Mouse (Mus musculus): ENCODE measurements at regions not wholly inside any gene's neighbourhood (a gene's known extent, or its start where the extent isn't known, plus 50 kb on each side); places are given as distances from the start of the nearest gene placed in this dataset.
A peak's percentile ranks its signal among the peaks of the same experiment; 100 is the strongest.

DNA sequence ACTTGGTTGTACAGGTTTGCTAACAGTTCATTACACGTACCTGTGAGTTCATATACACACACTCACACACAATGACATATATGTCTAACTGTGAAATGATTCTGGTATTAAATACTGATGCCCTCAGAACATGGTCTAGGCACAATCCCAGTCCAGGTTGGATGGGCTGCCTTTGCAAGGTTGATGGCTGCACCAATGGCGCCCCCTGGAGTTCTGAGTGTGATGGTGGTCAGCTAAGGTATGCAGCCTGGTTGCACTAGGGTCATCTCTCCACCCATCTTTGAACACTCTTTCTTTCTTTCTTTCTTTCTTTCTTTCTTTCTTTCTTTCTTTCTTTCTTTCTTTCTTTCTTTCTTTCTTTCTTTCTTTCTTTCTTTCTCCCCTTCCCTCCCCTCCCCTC is 67.8 kb upstream of the Mycn start:
- Histone ChIP-seq H3K4me1 (ENCODE audit: control insufficient read depth, insufficient read depth, low read length) (no peaks in the 10 kb centered on the region), H3K9me3 (ENCODE audit: control insufficient read depth, low read depth, low read length) (no peaks in the 10 kb centered on the region), H3K4me2 (replicated peaks; ENCODE audit: low read depth, low read length) (no peak overlapping the region), H3K9ac (replicated peaks; ENCODE audit: low read depth, low read length) (no peak overlapping the region), H3K36me3 (ENCODE audit: control insufficient read depth, insufficient read depth, low read length) (no peaks in the 10 kb centered on the region), H3K27me3 (ENCODE audit: control insufficient read depth, insufficient read depth, low read length) (no peaks in the 10 kb centered on the region), H3K4me3 (ENCODE audit: low read depth, low read length) (no peak overlapping the region), H3K27ac (ENCODE audit: low read length) (no peak overlapping the region)
- ATAC-seq (ENCODE audit: insufficient number of reproducible peaks, insufficient read depth, low FRiP score, low read depth): no peak
- 42% methylated on average over 2 of the region's 2 CpGs for WGBS

DNA sequence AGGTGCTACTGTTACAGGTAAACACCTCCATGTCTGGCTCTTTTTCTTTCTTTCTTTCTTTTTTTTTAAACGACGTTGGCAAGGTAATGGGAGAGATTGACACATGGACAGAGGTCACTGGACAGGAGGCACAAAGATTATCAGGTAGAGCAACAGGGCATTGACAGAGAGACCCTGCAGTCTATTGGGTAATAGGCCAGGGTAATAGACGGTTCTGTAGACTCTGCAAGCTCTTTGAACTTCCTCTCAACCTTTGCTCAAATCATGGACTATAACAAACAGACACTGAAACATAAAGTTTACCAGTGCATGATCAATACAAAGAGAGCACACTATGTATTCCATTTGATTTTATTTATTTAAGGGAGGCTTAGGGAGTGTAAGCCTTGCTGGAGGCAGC is 61.0 kb upstream of the Mycn start:
- Histone ChIP-seq H3K4me1 (ENCODE audit: control insufficient read depth, insufficient read depth, low read length) (no peaks in the 10 kb centered on the region), H3K36me3 (ENCODE audit: control insufficient read depth, insufficient read depth, low read length) (no peaks in the 10 kb centered on the region), H3K4me3 (ENCODE audit: low read depth, low read length) (no peak overlapping the region), H3K27ac (ENCODE audit: low read length) (no peak overlapping the region), H3K27me3 (ENCODE audit: control insufficient read depth, insufficient read depth, low read length) (no peaks in the 10 kb centered on the region), H3K9me3 (ENCODE audit: control insufficient read depth, low read depth, low read length) (no peaks in the 10 kb centered on the region), H3K9ac (replicated peaks; ENCODE audit: low read depth, low read length) (no peak overlapping the region), H3K4me2 (replicated peaks; ENCODE audit: low read depth, low read length) (no peak overlapping the region)
- no peak for ATAC-seq (ENCODE audit: insufficient number of reproducible peaks, insufficient read depth, low FRiP score, low read depth)
- WGBS: 74% methylated on average over 3 of the region's 3 CpGs

GRCm38 (mm10) chr12:13002069-13002590 is 60.4 kb upstream of the Mycn start:
- no peaks in the 10 kb centered on the region for H3K36me3 ChIP-seq (ENCODE audit: control insufficient read depth, insufficient read depth, low read length)
- H3K4me1 ChIP-seq (ENCODE audit: control insufficient read depth, insufficient read depth, low read length): no peaks in the 10 kb centered on the region
- H3K27ac ChIP-seq (ENCODE audit: low read length): no peak overlapping the region
- ATAC-seq (ENCODE audit: insufficient number of reproducible peaks, insufficient read depth, low FRiP score, low read depth): no peak
- no peak overlapping the region for H3K9ac ChIP-seq (replicated peaks; ENCODE audit: low read depth, low read length)
- H3K4me2 ChIP-seq (replicated peaks; ENCODE audit: low read depth, low read length): no peak overlapping the region
- 87% methylated on average over 6 of the region's 6 CpGs for WGBS
- H3K9me3 ChIP-seq (ENCODE audit: control insufficient read depth, low read depth, low read length): no peaks in the 10 kb centered on the region
- H3K4me3 ChIP-seq (ENCODE audit: low read depth, low read length): no peak overlapping the region
- H3K27me3 ChIP-seq (ENCODE audit: control insufficient read depth, insufficient read depth, low read length): no peaks in the 10 kb centered on the region

DNA sequence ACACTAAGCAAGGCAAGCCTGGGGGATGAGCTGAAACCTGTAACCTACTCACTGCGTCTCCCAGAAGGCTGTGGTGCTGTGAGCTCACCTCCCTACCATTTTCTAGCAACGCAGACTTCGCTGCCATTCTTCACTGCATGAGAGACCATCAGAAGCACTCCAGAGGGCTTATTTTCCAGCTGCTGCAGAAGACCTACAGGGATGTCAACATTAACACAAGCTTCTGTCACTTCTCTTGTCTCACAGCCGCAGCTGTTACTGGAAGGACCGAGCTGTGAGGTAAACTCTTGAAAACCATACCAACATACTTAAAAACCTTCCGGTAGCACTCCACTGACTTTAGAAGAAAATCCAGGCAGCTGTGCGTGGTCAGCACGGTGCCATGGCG is 54.3 kb upstream of the Mycn start:
- Histone ChIP-seq H3K9ac (replicated peaks; ENCODE audit: low read depth, low read length) (no peak overlapping the region), H3K36me3 (ENCODE audit: control insufficient read depth, insufficient read depth, low read length) (no peaks in the 10 kb centered on the region), H3K27ac (ENCODE audit: low read length) (0 out of 2 replicates have a peak overlapping the region, but pooled peaks have one; percentile 3), H3K27me3 (ENCODE audit: control insufficient read depth, insufficient read depth, low read length) (no peaks in the 10 kb centered on the region), H3K4me1 (ENCODE audit: control insufficient read depth, insufficient read depth, low read length) (peaks cover 18% of the 10 kb centered on the region; the same call in 1 of the 2 replicates), H3K4me3 (ENCODE audit: low read depth, low read length) (no peak overlapping the region), H3K9me3 (ENCODE audit: control insufficient read depth, low read depth, low read length) (no peaks in the 10 kb centered on the region), H3K4me2 (replicated peaks; ENCODE audit: low read depth, low read length) (no peak overlapping the region)
- WGBS: 60% methylated on average over 9 of the region's 9 CpGs
- no peak for ATAC-seq (ENCODE audit: insufficient number of reproducible peaks, insufficient read depth, low FRiP score, low read depth)

DNA sequence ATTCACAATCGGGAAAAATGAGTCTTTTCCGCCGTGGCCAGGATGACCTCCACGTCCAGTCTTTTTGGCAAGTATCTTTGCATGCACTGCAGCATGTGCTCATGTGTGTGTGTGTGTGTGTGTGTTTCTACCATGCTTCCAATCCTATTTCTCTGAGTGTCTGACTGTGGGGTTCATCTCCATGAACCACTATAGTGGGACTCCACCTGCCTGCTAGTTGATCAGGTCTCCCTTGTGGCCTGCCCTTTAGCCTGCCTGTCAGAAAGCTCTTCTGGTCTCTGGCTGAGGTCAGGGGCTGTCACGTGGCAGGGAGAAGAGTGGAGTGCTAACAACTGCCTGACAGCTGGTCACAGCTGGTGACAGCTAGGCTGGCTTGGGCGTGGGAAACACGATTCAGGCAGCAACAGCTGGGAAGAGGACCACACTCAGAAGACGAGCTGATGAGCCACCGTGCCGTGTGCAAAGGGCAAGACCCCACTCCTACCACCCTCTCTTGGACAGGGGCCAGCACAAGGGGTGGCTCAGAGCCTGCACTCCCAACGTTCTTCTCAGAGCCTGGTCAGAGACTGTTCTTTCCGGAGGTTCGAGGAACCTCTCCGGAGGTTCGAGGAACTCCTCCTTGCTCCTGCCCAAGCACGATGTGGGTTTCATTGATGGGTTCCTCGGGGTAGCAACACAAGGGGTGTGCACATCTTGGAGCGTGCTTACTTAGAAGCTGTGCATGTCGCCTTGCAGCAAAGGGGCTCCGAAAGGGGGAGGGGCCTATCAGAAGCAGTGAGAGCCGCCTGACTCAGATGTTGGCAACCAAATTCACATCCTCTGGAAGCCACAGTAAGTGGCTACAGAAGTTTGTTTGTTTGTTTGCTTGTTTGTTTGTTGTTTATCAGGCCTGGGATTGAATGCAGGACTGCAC is 53.6 kb upstream of the Mycn start:
- Histone ChIP-seq H3K27ac (ENCODE audit: low read length) (0 out of 2 replicates have a peak overlapping the region, but pooled peaks have one; percentile 3), H3K4me1 (ENCODE audit: control insufficient read depth, insufficient read depth, low read length) (peaks cover 18% of the 10 kb centered on the region; the same call in 1 of the 2 replicates), H3K9ac (replicated peaks; ENCODE audit: low read depth, low read length) (no peak overlapping the region), H3K27me3 (ENCODE audit: control insufficient read depth, insufficient read depth, low read length) (no peaks in the 10 kb centered on the region), H3K4me3 (ENCODE audit: low read depth, low read length) (no peak overlapping the region), H3K4me2 (replicated peaks; ENCODE audit: low read depth, low read length) (no peak overlapping the region), H3K36me3 (ENCODE audit: control insufficient read depth, insufficient read depth, low read length) (no peaks in the 10 kb centered on the region), H3K9me3 (ENCODE audit: control insufficient read depth, low read depth, low read length) (no peaks in the 10 kb centered on the region)
- WGBS: 38% methylated on average over 21 of the region's 21 CpGs
- ATAC-seq (ENCODE audit: insufficient number of reproducible peaks, insufficient read depth, low FRiP score, low read depth): peak; percentile 64; the same call in 1 of the 2 replicates

GRCm38 (mm10) chr12:12993894-12994714 is 52.4 kb upstream of the Mycn start:
- no peak overlapping the region for H3K27ac ChIP-seq (ENCODE audit: low read length)

More at GRCm38 (mm10) chr12:12993894-12994714, 52.4 kb upstream of the Mycn start:
- ATAC-seq (ENCODE audit: insufficient number of reproducible peaks, insufficient read depth, low FRiP score, low read depth): no peak
- Histone ChIP-seq H3K27me3 (ENCODE audit: control insufficient read depth, insufficient read depth, low read length) (no peaks in the 10 kb centered on the region), H3K4me1 (ENCODE audit: control insufficient read depth, insufficient read depth, low read length) (peaks cover 18% of the 10 kb centered on the region; the same call in 1 of the 2 replicates), H3K36me3 (ENCODE audit: control insufficient read depth, insufficient read depth, low read length) (no peaks in the 10 kb centered on the region), H3K9ac (replicated peaks; ENCODE audit: low read depth, low read length) (no peak overlapping the region), H3K9me3 (ENCODE audit: control insufficient read depth, low read depth, low read length) (no peaks in the 10 kb centered on the region), H3K4me3 (ENCODE audit: low read depth, low read length) (no peak overlapping the region), H3K4me2 (replicated peaks; ENCODE audit: low read depth, low read length) (no peak overlapping the region)
- WGBS: 54% methylated on average over 8 of the region's 8 CpGs

Measured in stomach, embryonic 14.5 days (tissue).